Mouse (Mus musculus) layer of hippocampus, adult 2 months (tissue): Measurements from ENCODE around the gene Dlgap4. TPM values are rescaled to one million over a fixed set of nuclear protein-coding genes. Genes with fewer than 3 reads are reported as not detected.
A peak's percentile ranks its signal among the peaks of the same experiment; 100 is the strongest.

ENCODE experiments used
- DNase-seq, 2 experiments: peaks; one replicate each; pipeline ENCODE4 v3.0.0; 2022; ENCODE audit warnings: low spot score in 2 of 2
- H3K27ac ChIP-seq: fragments of 200-600 bp; 2 replicates; pipeline ENCODE4 v1.8.1; 2022
- H3K4me3 ChIP-seq: fragments of 200-600 bp; 2 replicates; pipeline ENCODE4 v1.8.1; 2022; ENCODE audit warnings: mild to moderate bottlenecking
- CTCF ChIP-seq: fragments of 200-600 bp; conservative IDR thresholded peaks from 2 replicates; pipeline ENCODE4 v1.8.1; 2022; ENCODE audit warnings: antibody characterized with exemption, mild to moderate bottlenecking, moderate library complexity
- total RNA-seq, 2 experiments: library from RNA; stranded (reverse); gene quantifications; 2 replicates each; pipeline ENCODE4 v1.2.3; 2021

Dlgap4 gene
- total RNA-seq, 2 experiments from 2014 or later = 194 to 198 TPM

DNA sequence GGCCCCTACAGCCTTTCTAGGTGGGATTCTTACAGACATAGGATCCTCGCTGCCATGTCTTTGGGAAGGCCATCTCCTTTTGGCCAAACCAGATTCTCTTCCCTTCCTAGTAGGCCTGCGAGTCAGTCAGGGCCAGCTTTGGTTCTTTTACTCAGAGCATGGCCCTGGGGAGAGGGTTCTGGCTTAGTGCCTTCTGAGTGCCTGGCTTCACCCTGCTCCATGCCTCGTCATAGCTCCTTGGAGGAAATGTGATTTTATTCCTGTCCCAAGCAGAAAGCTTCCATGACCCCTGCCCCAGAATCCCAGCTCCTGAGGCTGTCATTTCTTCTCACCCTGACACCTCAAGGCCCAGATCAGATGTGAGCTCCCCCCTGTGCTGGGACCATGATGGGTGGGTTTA, 133.8 kb downstream of the Dlgap4 start:
- Histone ChIP-seq H3K4me3 (no peak overlapping the region), H3K27ac (no peak overlapping the region)
- no peak for TF ChIP-seq CTCF
- no peak for DNase-seq

DNA sequence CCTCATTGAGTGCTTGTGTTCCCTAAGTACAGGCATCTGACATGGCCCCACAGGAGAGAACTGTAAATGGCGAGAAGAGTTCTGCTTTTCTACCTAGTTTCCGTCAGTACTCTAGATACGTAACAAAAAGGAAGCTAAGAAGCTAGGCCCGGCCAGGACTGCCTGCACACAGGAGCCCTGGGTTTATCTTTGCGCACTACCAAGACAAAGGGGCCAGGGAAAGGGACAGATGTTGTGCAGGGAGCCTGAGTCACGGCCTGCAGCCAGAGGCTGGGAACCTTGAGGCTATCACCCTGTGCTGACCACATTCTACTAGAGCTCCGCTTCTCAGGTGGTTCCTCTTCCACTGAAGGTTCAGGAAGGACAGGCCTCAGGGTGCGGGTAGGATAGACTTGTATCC, 136.2 kb downstream of the Dlgap4 start:
- H3K4me3 ChIP-seq = no peak overlapping the region
- H3K27ac ChIP-seq = no peak overlapping the region
- no peak for TF ChIP-seq CTCF
- DNase-seq = no peak

DNA sequence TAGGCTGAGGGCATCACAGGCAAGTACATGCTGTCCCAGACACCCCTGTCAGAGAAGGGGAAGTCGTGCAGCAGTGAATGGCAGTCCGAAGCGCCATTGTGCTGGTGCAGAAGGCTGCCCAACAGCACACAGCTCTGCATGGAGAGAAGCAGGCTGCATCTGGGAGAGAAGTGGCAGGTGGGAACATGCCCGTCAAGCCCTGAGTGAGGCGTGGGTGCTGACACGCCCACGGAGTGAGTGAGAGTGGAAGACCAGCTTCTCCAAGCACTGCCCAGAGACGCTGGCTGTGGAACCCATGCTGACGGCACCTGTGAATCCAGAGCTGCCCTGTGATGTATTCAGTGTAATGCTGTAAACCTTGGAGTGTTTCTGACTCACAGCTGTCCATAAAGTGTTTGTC, 143.4 kb downstream of the Dlgap4 start:
- H3K4me3 ChIP-seq = no peak overlapping the region
- DNase-seq = no peak
- H3K27ac ChIP-seq = peak overlapping the region; percentile 48; the same call in 1 of the 2 replicates
- TF ChIP-seq CTCF = no peak

DNA sequence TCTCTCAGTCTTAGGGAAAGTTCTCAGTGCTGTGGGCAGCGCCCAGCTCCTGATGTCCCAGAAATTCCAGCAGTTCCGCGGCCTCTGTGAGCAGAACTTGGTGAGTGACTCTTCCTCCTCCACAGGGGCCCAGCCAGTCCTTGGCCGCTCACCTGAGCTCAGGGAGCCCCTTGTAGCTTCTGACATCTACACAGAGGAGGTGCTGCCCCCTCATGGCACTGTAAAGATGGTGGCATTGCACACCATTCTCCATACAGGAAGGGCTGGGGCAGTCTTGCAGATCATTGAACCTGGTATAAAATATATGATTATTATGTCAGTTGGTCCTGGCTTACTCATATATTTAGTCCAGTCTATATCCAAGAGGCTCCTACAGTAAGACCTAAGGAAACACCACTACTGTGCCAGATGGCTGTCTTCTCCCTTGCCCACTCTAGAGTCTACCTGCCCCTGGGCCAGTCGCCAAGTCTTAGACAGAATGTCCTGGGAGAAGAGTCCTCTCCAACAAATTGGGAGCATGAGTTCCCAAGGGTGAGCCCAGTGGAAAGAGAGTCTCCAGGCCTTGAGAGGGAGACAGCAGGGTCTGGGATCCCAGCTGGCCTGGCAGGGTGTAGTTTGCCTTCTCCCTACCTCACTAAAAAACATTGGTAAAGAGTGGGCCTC, 147.5 kb downstream of the Dlgap4 start:
- Histone ChIP-seq H3K27ac (no peak overlapping the region; the same call in 1 of the 2 replicates), H3K4me3 (no peak overlapping the region)
- DNase-seq = no peak
- TF ChIP-seq CTCF = peak; percentile 67

DNA sequence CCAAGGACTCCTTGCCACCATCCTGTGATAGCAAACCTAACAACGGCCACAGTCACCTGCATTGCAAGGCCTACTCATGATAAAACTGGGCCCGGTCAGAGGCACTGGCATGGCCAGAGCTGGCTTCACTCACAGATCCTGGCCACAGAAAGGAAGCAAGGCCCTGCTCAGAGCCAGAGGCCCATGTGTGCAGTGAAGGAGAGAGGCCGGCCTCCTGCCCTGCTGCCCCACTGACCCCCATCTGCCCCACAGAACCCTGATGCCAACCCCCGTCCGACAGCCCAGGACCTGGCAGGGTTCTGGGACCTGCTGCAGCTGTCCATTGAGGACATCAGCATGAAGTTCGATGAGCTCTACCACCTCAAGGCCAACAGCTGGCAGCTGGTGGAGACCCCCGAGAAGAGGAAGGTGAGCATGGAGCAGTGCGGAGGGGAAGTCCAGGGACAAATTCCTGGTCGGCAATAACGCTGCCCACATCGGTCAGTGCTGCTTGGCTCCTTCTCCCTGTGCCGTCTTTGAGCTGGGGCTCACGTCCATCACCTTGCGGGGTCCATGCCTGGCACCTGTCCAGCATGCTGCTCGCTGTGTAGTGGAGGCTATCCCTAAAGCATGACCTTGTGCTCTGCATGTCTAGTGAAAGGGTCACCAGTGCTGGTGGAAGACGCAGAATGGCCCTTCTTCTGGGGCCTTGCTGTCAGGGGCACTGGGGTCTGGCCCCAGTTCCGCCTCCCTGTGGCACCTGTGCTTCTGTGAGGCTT, 148.2 kb downstream of the Dlgap4 start:
- no peak for TF ChIP-seq CTCF
- Histone ChIP-seq H3K4me3 (no peak overlapping the region), H3K27ac (peak overlapping the region; percentile 69)
- no peak for DNase-seq

DNA sequence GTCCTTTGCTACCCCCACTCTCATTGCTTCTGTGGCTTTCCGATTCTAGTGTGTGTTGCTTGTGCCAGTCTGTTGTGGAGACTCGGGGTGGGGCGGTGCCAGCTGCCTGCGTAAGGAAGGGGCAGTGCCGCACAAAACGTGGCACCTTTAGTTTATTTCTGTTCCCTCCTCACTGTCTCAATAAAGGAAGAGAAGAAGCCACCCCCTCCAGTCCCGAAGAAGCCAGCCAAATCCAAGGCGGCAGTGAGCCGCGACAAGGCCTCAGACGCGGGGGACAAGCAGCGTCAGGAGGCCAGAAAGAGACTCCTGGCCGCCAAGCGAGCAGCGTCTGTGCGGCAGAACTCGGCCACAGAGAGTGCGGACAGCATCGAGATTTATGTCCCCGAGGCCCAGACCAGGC, 149.0 kb downstream of the Dlgap4 start:
- TF ChIP-seq CTCF = no peak

DNA sequence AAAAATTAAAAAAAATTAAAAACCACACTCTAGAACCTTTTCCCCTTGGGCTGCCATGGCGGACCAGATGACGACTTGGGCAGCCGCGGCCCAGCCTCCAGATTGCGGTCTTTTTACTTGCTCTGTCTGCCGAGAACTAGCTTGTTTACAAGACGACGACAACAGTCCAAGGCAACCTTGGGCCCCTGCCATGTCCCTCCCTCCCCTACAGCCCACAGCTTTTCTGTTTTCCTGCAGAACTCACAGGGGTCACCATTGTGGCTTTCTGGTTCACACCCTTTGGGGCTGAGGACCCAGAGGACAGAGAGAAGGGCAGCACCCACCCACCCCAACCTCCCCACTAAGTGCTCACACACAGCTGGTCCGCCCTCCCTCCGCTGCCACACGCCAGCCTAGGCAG, 149.6 kb downstream of the Dlgap4 start:
- Histone ChIP-seq H3K27ac (peak overlapping the region; percentile 69), H3K4me3 (no peak overlapping the region)
- no peak for DNase-seq
- no peak for TF ChIP-seq CTCF

More for the DNA sequence above, 149.0 kb downstream of the Dlgap4 start:
- peak overlapping the region; percentile 69 for H3K27ac ChIP-seq
- H3K4me3 ChIP-seq = no peak overlapping the region
- DNase-seq = no peak

DNA sequence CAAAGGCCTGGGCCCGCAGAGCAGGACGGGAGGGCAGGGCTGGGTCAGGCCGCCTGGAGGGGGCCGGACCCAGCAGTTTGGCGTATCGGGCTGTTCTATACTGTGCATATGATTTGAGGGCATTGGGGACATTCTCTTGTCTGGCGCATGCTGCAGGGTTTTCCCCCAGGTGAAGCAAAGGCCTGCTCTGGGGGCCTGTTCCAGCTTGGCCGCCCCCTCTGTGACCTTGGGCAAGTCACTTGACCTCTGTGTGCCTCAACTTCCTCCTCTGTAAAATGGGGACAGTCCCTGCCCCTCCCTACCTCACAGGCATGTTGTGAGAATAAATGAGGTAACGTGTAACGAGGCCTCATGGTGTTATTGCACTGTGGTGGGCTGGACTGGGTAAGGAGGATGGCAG, 150.5 kb downstream of the Dlgap4 start:
- DNase-seq = no peak
- H3K4me3 ChIP-seq = no peak overlapping the region
- H3K27ac ChIP-seq = no peak overlapping the region
- TF ChIP-seq CTCF = no peak

DNA sequence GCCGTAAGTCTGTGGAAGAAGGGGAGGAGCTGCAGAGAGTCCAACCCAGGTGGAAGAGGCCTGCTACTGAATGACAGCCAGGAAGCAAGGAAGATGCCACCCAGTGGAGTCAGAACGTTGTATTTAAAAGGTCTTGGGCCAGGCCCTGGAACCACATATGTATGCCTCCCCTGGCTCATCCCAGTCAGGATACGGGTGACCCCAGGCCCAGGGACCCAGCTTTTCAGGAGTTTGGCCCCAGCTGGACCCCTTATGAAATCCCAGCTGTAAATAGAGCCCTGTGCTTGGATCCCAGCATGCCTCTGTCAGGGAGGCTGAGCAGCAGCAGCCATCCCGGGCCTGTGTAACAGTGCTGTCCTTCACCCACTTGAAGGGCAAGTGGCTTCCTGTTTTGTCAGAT, 151.2 kb downstream of the Dlgap4 start:
- no peak overlapping the region for H3K27ac ChIP-seq

DNA sequence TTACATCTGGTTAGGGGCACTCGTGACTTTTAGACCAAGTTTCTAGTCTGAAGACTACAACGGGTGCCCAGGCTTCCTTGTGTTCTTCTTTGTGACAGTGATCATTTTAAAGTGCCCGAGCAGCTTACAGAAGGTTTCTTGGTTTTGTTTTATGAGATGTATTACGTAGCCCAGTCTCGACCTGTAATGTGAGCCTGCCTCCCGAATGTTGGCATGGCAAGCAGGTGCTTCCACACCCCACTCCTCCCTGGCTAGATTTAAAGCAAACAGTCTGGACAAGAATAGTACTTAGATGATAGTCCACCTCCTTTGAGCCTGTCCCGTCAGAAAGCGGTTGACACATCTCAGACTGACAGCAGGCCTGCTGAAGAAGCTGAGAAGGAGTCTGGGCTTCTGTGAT, 152.1 kb downstream of the Dlgap4 start:
- DNase-seq = no peak
- Histone ChIP-seq H3K27ac (no peak overlapping the region), H3K4me3 (no peak overlapping the region)
- TF ChIP-seq CTCF = no peak

More for the DNA sequence above, 151.2 kb downstream of the Dlgap4 start:
- DNase-seq = no peak
- no peak for TF ChIP-seq CTCF
- H3K4me3 ChIP-seq = no peak overlapping the region

DNA sequence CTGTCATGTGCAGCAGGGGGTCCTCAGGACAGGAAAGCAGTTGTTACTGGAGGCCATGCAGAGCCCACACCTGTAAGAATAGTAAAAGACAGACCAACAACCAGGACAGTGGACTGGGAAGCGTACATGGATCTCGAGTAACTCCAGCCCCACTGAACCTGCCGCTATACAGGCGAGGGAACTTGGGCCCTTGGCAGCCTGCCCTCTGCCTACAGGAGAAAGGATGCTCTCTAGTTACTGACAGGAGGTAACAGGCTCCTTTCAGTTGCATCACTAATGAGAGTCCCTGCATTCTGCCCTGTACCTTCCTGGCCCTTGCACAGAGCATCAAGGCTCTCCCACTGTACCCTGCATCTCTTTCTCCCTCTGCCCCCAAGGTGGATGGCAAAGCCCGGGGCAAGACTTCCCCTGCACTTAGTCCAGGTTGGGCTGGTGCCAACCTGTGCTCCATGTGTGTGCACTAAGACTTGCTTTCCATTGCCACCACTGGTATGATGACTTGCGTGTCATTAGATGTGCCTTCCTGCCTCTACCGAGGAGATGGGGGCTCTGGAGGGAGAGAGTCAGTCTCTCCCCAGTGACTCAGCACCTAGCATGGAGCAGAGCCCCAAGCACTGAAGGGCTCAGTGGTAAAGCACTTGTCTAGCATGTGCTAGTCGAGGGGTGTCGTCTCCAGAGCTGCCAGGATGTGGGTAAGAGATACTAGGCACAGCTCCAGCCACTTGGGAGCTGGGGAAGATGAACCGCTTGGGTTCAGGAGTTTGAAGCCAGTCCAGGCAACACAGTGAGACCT, 152.9 kb downstream of the Dlgap4 start:
- no peak for DNase-seq
- Histone ChIP-seq H3K4me3 (no peak overlapping the region), H3K27ac (peak overlapping the region; percentile 57; the same call in 1 of the 2 replicates)
- no peak for TF ChIP-seq CTCF

DNA sequence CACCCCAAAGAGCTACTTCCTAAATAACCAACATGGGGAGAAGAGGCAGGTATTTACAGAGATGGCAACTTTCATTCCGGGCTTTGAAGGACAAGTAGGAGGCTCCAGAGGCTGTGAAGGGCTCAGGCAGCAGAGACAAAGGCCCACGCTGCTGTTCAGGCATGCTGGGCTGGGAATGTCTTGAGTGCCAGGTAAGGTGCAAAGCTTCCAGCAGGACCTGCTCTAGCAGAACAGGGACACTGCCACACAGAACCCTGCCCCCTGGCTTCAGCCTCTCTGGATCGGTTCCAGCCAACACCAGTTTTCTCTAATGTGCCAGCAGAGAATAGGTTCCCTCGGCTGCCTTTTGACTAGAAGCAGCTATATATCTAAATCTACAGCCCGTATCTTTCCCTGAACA, 153.6 kb downstream of the Dlgap4 start:
- no peak overlapping the region for H3K27ac ChIP-seq
- no peak for TF ChIP-seq CTCF
- no peak overlapping the region for H3K4me3 ChIP-seq
- DNase-seq = no peak

DNA sequence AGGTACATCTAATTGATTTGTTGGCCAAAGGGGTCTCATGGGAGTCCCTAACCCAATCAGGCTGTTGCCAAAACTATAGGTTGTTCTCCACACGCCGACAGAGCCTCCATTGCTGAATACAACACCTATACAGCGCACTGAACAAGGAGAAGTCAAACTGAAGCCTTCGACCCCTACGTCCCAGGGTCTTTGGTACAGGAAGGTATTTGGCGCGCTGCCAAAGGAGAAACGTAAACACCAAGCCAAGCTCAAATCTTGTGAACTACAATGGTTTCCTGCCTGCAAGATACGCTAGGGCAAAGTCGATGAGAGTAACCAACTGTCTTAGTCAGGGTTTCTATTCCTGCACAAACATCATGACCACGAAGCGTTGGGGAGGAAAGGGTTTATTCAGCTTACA, 155.8 kb downstream of the Dlgap4 start:
- Histone ChIP-seq H3K4me3 (no peak overlapping the region), H3K27ac (no peak overlapping the region)
- DNase-seq = no peak
- no peak for TF ChIP-seq CTCF
